In genomic region chr19:57609361-57610057, GRCm38 (mm10) we compare ENCODE assay signal across 7 mouse cellular contexts. TPM values are rescaled to one million over a fixed set of nuclear protein-coding genes. Genes with fewer than 3 reads are reported as not detected.
A peak's percentile ranks its signal among the peaks of the same experiment; 100 is the strongest.
DNase-seq lines count a peak whose midpoint lies in the region; ATAC-seq and TF ChIP-seq lines count a peak whose summit lies in the region.

No protein-coding gene starts in this region.

- CTCF ChIA-PET in Patski (lab: Charles Lee): interaction anchor here (0.8 to 1.3 kb wide), 4 partner anchors 9 to 235 kb away, joined by 3 to 4 read pairs (median 3); no protein-coding TSS in a partner anchor

- H3K9me3 ChIP-seq in CH12.LX (replicated peaks; ENCODE audit: low read length): peaks cover 5% of the 10 kb centered on the region
- H3K9me3 ChIP-seq in forebrain, embryonic 13.5 days (replicated peaks): no peaks in the 10 kb centered on the region
- H3K9me3 ChIP-seq in limb, embryonic 12.5 days: peaks cover 6% of the 10 kb centered on the region; the same call in 1 of the 2 replicates
- H3K9me3 ChIP-seq in midbrain, embryonic 13.5 days: no peaks in the 10 kb centered on the region

- peak overlapping the region; percentile 59; the same call in 1 of the 2 replicates for H3K9ac ChIP-seq in CH12.LX (ENCODE audit: insufficient read depth, low read depth)
- peak overlapping the region; percentile 90 for H3K9ac ChIP-seq in forebrain, embryonic 13.5 days
- peak overlapping the region; percentile 95 for H3K9ac ChIP-seq in limb, embryonic 12.5 days (replicated peaks)
- H3K9ac ChIP-seq in midbrain, embryonic 13.5 days (replicated peaks): peak overlapping the region; percentile 95

- TF ChIP-seq RAD21 in CH12.LX (IDR thresholded peaks at IDR 0.05; ENCODE audit: low read depth, low read length): no peak

- TF ChIP-seq EP300 in CH12.LX (IDR thresholded peaks at IDR 0.05; ENCODE audit: low read length): peak; percentile 43; the same call in 1 of the 2 replicates

- peak overlapping the region; percentile 78 for H3K4me2 ChIP-seq in CH12.LX (ENCODE audit: insufficient read depth, low read depth, poor library complexity, severe bottlenecking)
- peak overlapping the region; percentile 93 for H3K4me2 ChIP-seq in forebrain, embryonic 13.5 days
- peak overlapping the region; percentile 98 for H3K4me2 ChIP-seq in limb, embryonic 12.5 days
- peak overlapping the region; percentile 95 for H3K4me2 ChIP-seq in midbrain, embryonic 13.5 days (replicated peaks)

- peaks cover 0 to 13% of the 10 kb centered on the region in 2 experiments; a peak in 2 of 4 replicates for H3K4me1 ChIP-seq in CH12.LX (ENCODE audit: control insufficient read depth in 1 of 2, insufficient read depth in 2 of 2)
- H3K4me1 ChIP-seq in forebrain, embryonic 13.5 days: peaks cover 35% of the 10 kb centered on the region
- H3K4me1 ChIP-seq in limb, embryonic 12.5 days (replicated peaks): peaks cover 42% of the 10 kb centered on the region
- peaks cover 35% of the 10 kb centered on the region for H3K4me1 ChIP-seq in midbrain, embryonic 13.5 days (replicated peaks)

- TF ChIP-seq CTCF in CH12.LX (conservative IDR thresholded peaks at IDR 0.05 in 1 of 2, IDR thresholded peaks at IDR 0.05 in 1 of 2; ENCODE audit: low read depth in 2 of 2, low read length in 2 of 2) (no peak), Patski (IDR thresholded peaks at IDR 0.05) (no peak)

- dilution Hi-C loops in CH12.LX (cut with MboI; ENCODE audit: extremely low pct_ligation_motif_present, extremely low pct_unique_long_range_greater_than_20kb, low sequenced_read_pairs): no loop called here

- no peaks in the 10 kb centered on the region for H3K79me2 ChIP-seq in CH12.LX (replicated peaks; ENCODE audit: control insufficient read depth, extremely low read depth, insufficient read depth, poor library complexity, severe bottlenecking)

- ATAC-seq in Patski: no peak
- no peak for ATAC-seq in forebrain, embryonic 13.5 days
- peak; percentile 15 to 34; a peak in 2 of 4 replicates for ATAC-seq in hematopoietic stem cell, adult 5-6 weeks (replicated peaks in 1 of 2; ENCODE audit: insufficient read depth in 1 of 2, low FRiP score in 2 of 2, low TSS enrichment in 1 of 2, low read depth in 1 of 2, poor library complexity in 2 of 2, severe bottlenecking in 2 of 2)
- no peak for ATAC-seq in limb, embryonic 12.5 days (ENCODE audit: insufficient number of reproducible peaks, insufficient read depth, low FRiP score, low TSS enrichment, low read depth)
- ATAC-seq in midbrain, embryonic 13.5 days: no peak

- H3K27ac ChIP-seq in CH12.LX (ENCODE audit: insufficient read depth, low read depth): no peak overlapping the region
- no peak overlapping the region for H3K27ac ChIP-seq in forebrain, embryonic 13.5 days
- peak overlapping the region; percentile 98 for H3K27ac ChIP-seq in limb, embryonic 12.5 days
- peak overlapping the region; percentile 98 for H3K27ac ChIP-seq in midbrain, embryonic 13.5 days

- in situ Hi-C loops in CH12.LX (cut with MboI; ENCODE audit: low pct_ligation_motif_present, low pct_unique_long_range_greater_than_20kb, low sequenced_read_pairs): loop anchor here (25.0 kb wide), 1 partner anchor 197 kb away; no protein-coding TSS in a partner anchor
- in situ Hi-C loops in Patski (cut with MboI; ENCODE audit: low pct_unique_long_range_greater_than_20kb): loop anchor here (5.0 kb wide), 1 partner anchor 57 kb away; no protein-coding TSS in a partner anchor

- DNase-seq in CH12.LX (ENCODE audit: extremely low read depth) (peak; percentile 33), Patski (ENCODE audit: low read depth, low spot score) (peak; percentile 37), MN1 (ENCODE audit: low spot score) (no peak)

- H3K36me3 ChIP-seq in CH12.LX (replicated peaks in 1 of 2; ENCODE audit: control insufficient read depth in 1 of 2, insufficient read depth in 1 of 2, low read length in 1 of 2): no peaks in the 10 kb centered on the region
- H3K36me3 ChIP-seq in forebrain, embryonic 13.5 days (ENCODE audit: poor library complexity, severe bottlenecking): no peaks in the 10 kb centered on the region
- H3K36me3 ChIP-seq in limb, embryonic 12.5 days: no peaks in the 10 kb centered on the region
- H3K36me3 ChIP-seq in midbrain, embryonic 13.5 days: no peaks in the 10 kb centered on the region

- no peak for TF ChIP-seq POLR2A in CH12.LX (IDR thresholded peaks at IDR 0.05; ENCODE audit: low read depth, low read length)

- H3K27me3 ChIP-seq in CH12.LX (replicated peaks): peaks cover 8% of the 10 kb centered on the region
- H3K27me3 ChIP-seq in Patski: no peaks in the 10 kb centered on the region
- H3K27me3 ChIP-seq in forebrain, embryonic 13.5 days: no peaks in the 10 kb centered on the region
- no peaks in the 10 kb centered on the region for H3K27me3 ChIP-seq in limb, embryonic 12.5 days
- H3K27me3 ChIP-seq in midbrain, embryonic 13.5 days: no peaks in the 10 kb centered on the region

- peak overlapping the region in 1 of 3 experiments; percentile 72 for H3K4me3 ChIP-seq in CH12.LX (replicated peaks in 1 of 3; ENCODE audit: low read depth in 2 of 3, low read length in 2 of 3, poor library complexity in 1 of 3)
- peak overlapping the region; percentile 63 for H3K4me3 ChIP-seq in forebrain, embryonic 13.5 days
- H3K4me3 ChIP-seq in limb, embryonic 12.5 days (replicated peaks): peak overlapping the region; percentile 95
- peak overlapping the region; percentile 83 for H3K4me3 ChIP-seq in midbrain, embryonic 13.5 days (replicated peaks)

- POLR2A ChIA-PET in Patski (lab: Charles Lee): interaction anchor here (0.6 to 1.6 kb wide), 5 partner anchors 9 to 843 kb away, joined by 3 to 10 read pairs (median 5); no protein-coding TSS in a partner anchor

- whole genome bisulfite sequencing in forebrain, embryonic 13.5 days: 4% methylated on average over 12 of the region's 12 CpGs
- WGBS in limb, embryonic 12.5 days: 15% methylated on average over 12 of the region's 12 CpGs
- 10% methylated on average over 12 of the region's 12 CpGs for WGBS in midbrain, embryonic 13.5 days

TF ChIP-seq in CH12.LX, 34 proteins besides CTCF, POLR2A, EP300 and RAD21:
- TF ChIP-seq SIN3A (IDR thresholded peaks at IDR 0.05; ENCODE audit: low read length) (peak; percentile 36; the same call in 1 of the 2 replicates), SMC3 (IDR thresholded peaks at IDR 0.05; ENCODE audit: low read depth, low read length) (no peak), KAT2A (IDR thresholded peaks at IDR 0.05; ENCODE audit: insufficient replicate concordance, low read length) (0 out of 2 replicates have a peak, but pooled peaks have one; percentile 7)
TF ChIP-seq in CH12.LX: peak in this region for 2.

RNA-seq across cellular contexts. Expression of gene Atrnl1, which starts 1.3 kb away (rescaled TPM):
- total RNA-seq in CH12.LX (2012; rRNA removed) (1.5 and 1.9 TPM in 2 replicates), CH12.LX (2014; rRNA removed) (1.9 and 2.1 TPM in 2 replicates)
- polyA plus RNA-seq in CH12.LX (2012; ENCODE audit: insufficient read length, low read depth) (1.7 and 1.9 TPM in 2 replicates), Patski (2021) (27.9 TPM)
- polyA plus RNA-seq in forebrain, embryonic 13.5 days (2015; fragmentation: Nextera tagmentation; extraction: Ambion mirVana): 5.1 and 6.7 TPM in 2 replicates
- 8.1 and 9.2 TPM in 2 replicates for total RNA-seq in hematopoietic stem cell, adult 5-6 weeks (2017)
- 8.2 and 9.6 TPM in 2 replicates for polyA plus RNA-seq in limb, embryonic 12.5 days (2016; fragmentation: Nextera tagmentation; extraction: Ambion mirVana)
- polyA plus RNA-seq in midbrain, embryonic 13.5 days (2015; fragmentation: Nextera tagmentation; extraction: Ambion mirVana): 10.0 and 10.2 TPM in 2 replicates

Comparison
In these comparisons a context has a peak if more than half of its experiments do, and no peak if none do; other contexts are left out.
1. H3K27ac ChIP-seq: peak in limb, embryonic 12.5 days (single experiment) and midbrain, embryonic 13.5 days (single experiment); none in CH12.LX (single experiment) and forebrain, embryonic 13.5 days (single experiment).
2. ATAC-seq: peak in hematopoietic stem cell, adult 5-6 weeks (2 of 2); none in Patski (single experiment), forebrain, embryonic 13.5 days (single experiment), limb, embryonic 12.5 days (single experiment) and midbrain, embryonic 13.5 days (single experiment).
3. Peak in every context shown above with its lines, with median percentiles within 50 percentile points of each other: H3K4me2 ChIP-seq and H3K9ac ChIP-seq.